Mouse (Mus musculus) layer of hippocampus, adult 9-11 months (tissue): Measurements from ENCODE around the gene Lhfpl5.

Experiments used
- DNase-seq: peaks from one replicate; pipeline ENCODE4 v3.0.0; 2022

The Lhfpl5 gene

DNA sequence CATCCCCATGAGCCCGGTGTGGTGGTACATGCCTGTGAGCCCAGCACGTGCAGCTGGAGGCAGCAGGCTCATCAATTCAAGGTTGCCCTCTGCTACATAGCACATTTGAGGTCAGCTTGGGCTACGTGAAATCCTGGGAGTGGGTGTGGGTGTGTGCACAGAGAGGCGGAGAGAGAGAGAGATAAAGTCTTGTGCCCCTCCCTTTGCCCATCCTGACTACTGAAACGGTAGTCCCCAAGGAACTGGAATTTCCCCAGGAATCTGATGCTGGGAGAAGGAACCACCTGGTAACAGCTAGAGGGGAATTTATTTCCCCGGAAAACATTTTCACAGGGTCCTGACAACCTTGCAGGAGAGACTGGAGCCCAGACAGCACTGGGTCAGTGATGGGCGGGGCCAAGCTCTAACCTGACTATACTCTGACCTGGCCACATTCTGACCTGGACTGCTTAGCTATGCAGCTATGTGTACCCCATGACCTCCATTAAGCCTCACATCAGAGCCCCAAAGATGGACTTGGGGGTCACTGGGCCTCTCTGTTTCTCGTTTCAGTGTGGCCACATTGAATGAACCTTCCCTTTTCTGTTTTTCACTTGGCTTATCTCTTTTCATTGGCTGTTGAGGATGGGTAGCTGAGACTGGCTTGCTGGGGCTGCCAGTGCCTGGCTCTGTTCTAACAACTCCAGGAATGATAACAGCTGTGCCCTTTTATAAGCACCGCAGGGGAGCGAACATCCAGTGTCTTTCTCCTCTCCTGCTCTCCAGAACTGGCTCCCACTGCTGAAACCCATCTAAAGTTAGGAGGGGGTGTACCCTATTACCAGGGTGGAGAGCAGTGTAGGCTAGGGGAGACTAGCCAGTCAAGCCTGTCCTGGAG is 53.0 kb downstream of the Lhfpl5 start:
- DNase-seq: no peak

DNA sequence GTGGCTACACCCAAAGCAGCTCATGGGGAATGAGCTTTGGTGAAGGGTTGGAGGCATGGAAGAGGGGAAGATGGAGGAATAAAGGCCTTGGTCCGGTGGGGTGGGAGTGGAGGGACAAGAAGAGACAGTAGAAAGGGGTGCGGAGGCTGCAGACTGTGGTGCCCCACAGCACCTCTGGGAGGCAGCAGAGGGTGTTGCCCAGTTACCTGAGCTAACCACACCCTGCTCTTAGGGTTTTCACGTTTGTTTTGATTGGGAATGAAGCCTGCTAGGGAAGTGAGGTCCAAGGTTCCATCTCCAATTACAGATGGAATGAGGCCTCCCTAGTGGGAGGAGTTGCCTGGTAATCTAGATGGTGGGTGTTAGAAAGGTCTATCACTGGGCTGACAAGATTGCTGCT is 53.7 kb downstream of the Lhfpl5 start:
- no peak for DNase-seq
